Mouse (Mus musculus) gastrocnemius, postnatal 10 days (tissue): ENCODE results near the gene Fndc3a. TPM values are rescaled to one million over a fixed set of nuclear protein-coding genes. Genes with fewer than 3 reads are reported as not detected.

ENCODE experiments used
- DNase-seq: peaks from one replicate; pipeline ENCODE4 v3.0.0; 2021; ENCODE audit warnings: mixed read lengths
- long read RNA-seq, 2 experiments: library from polyadenylated mRNA; stranded (forward); transcript quantifications; one replicate each; pipeline ENCODE4 v2.0.0; 2021
- total RNA-seq, 2 experiments: library from RNA; stranded (reverse); gene quantifications; 2 replicates each; pipeline ENCODE4 v1.2.3; 2021

Fndc3a gene
- 10 to 100 TPM; 10.4 to 18.1 TPM for total RNA-seq
- long read RNA-seq, experiment 1, full-length matches to known transcripts: 4 of 5 reads
- long read RNA-seq, experiment 1, partial matches to known transcripts: 1 of 5 reads
- long read RNA-seq, experiment 1, other reads (novel, unspliced or antisense): 0 of 5 reads
- long read RNA-seq, experiment 2, full-length matches to known transcripts: 1 of 3 reads
- long read RNA-seq, experiment 2, partial matches to known transcripts: 1 of 3 reads
- long read RNA-seq, experiment 2, other reads (novel, unspliced or antisense): 1 of 3 reads

DNA sequence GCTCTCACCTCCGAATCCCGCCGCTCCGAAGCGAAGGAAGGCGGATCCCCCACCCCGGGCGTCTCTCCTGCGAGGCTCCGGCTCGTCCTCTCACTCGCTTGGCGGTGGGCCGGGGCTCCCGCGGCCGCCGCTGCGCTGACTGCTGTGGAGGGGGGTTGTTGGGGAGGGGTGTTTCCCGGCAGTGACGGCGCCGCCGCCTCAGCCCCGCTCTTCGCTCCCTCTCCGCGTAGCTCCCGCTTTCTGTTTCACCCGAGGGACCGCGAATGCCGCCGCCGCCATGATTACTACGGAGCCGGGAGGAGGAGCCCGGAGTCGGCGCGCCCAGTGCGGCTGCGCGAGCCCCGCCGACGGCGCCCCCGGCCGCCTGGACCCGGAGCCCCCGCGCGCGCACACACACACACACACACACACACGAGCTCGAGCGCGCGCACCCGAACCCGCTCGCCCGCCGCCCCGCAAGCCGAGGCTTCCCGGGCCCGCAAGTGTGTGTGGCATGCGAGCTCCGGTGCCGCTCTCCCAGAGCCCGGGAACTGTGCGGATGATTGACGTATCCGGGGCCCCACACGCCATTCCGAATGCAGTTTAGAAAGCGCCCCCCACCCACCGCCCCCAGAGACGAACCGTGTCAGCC lies at the start of gene Fndc3a:
TSS of gene Fndc3a (minus strand) at position 294 of the 631 bp plus-strand sequence.
- peak; percentile 84 for DNase-seq

DNA sequence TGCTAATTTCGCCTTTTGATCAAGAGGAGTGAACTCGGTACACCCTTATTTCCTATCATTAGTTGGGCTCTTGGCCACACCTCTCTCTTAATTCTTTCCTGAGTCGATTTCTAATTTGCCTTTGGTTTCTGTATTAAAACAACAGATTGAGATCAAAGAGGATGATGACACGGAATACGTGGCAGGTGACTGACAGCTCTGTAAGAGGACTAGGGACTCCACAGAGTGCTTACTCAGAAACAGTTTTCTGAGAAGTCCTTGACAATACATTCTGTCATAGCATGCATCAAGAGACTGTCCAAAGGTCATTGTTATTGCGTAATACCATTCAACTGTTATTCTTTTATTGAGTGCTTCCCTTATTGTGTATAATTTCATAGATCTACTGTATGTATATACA lies 43.1 kb upstream of the Fndc3a start:
- DNase-seq: no peak

DNA sequence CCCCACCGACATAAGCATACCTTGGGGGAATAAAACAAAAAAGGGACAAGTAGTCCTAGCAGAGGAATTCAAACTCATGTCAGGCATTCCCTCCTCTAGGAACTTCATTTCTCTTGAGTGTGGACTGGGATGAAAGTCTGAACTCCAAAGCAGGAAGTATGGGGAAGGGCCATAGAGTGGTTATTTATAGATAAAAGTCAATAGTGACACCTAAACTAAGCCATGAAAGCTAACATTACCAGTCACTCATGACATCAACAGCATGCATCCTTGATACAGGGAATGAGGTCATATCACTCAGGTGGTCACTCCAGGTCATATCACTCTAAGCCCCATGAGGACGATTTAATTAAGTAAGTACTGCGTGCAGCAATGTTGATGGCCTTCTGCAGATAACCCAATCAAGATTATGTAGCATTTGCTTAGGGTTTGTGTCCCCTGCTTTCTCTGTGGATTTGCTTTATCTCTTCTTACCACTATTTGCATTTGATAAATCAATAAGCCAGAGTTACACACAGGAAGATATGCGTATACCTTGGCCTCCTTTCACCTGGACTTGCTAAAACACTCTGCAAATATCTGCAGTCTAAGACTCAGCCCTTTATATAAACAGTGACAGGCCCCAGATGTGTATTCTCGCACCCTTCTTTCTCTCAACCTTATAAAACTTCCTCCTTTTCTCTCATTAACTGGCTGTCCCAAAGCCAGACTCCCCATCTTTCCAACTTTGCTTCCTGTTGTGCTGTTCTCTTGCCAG lies 40.8 kb upstream of the Fndc3a start:
- no peak for DNase-seq

DNA sequence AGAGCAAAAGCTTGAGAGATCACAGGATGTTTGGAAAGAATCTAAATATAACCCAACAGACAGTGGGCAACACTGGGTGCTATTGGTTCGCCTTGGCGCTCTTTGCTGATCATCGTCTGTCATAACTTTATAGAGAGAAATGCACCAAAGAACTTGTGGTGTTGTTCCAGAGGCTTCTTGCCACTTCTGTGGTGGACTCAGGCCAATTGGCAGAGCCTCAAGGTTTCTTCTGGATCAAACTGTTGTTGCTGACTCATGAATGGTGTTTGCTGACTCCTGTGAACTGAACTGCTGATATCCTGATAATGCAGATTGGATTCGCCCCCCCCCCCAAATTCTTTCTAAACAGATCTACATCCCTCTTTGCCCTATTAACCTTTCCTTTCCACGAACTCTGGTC lies 38.5 kb upstream of the Fndc3a start:
- DNase-seq: no peak

DNA sequence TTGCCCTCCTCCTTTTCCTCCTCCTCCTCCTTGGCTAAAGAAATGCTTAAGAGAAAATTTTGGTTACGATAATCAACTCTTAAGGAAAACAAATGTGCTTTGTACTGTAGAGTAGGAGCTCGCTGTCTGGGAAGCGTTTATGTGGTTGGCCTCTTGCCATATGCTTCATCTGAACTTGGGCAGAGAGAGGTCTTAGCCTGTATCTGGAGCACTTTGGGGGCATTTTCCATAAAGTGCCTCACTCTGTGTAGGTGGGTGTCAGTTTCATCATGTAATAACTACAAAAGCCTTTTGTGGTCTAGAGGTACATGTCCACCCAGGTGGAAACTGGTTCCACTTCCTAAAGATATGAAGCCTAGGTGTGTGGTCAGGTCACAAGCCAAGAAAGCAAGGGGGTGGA lies 31.9 kb upstream of the Fndc3a start:
- no peak for DNase-seq

DNA sequence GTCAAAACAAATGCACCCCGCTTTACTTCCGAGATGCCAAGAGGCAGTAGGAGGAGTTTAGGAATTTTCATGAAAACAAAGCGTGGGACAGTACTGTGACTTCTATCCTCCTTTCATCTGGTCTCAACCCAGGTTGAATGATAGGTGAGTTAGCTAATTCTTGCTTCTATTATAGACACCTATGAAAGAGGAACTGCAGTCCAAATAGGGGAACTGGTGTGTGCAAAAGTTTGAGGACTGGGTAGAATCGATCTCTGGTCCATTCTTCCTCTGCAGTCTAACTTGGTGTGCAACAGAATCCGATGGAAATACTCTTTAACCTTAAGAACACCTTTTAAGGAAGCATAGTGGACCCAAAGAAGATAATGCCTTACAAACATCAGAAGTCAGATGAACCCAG lies 30.5 kb upstream of the Fndc3a start:
- DNase-seq: no peak

DNA sequence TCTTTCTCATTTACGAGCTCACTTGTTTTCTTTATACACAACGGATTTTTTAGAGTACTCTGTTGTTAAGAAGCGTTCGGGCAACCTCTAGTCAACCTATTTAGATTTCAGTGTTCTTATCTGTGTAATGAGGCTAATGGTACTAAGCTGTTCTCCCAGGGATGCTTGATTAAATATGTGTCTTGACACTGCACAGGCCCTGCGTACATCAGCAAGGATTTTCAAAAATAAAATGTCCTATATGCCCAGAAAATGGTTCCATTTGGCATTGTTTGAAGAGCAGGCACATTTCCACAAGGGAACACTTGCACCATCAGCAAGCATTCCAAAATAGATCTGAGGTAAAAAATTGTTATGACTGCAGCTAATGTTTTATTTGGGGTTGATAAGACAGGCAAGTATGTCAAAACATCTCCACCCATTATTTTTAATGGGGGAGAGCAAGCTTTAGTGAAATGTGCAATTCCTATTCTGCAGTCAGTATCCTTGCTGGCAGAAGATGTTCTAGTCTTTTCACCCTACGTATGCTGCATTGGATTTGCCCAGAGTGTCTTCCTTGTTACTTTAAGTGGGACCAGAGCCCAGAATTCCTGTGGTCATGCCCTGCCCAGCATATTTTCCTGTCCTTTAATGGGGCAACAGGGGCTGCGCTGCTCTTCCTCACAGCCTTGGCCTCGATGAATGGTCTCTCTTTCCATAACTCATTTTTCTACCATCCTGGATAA lies 29.8 kb upstream of the Fndc3a start:
- DNase-seq: no peak

DNA sequence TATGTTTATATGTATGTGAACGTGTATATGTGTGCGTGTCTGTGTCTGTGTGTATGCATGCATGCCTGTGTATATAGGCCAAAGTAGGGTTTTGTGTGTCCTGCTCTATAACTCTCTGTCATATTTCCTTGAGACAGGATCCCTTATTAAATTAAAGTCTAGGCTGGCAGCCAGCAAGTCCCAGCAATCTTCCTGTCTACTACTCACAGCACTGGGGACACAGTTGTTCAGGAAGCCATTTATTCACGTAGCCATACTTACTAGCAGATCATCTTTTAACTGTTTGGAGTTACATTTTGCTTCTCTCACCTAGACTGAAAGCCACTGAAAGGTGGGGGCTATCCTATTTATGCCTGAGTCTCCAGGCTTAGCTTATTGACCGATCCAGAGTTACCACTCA lies 29.0 kb upstream of the Fndc3a start:
- no peak for DNase-seq

DNA sequence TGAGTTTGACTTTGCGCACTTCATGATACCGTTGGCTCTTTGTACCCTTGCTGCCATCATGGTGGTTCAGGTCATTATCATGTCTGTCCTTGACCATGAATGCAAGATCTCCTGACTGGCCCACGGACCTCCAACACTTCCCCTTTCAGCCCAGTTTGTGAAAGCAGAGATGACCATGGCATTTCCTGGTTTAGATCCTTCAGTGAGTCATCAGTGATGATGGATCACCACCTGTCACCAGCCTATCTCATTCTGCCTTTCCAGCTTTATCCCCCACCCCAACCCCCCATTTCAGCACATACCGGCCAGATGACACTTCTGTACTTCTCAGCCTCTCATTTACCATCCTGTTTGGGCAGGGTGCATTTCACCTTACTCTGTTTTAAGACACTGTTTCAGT lies 28.4 kb upstream of the Fndc3a start:
- DNase-seq: no peak

DNA sequence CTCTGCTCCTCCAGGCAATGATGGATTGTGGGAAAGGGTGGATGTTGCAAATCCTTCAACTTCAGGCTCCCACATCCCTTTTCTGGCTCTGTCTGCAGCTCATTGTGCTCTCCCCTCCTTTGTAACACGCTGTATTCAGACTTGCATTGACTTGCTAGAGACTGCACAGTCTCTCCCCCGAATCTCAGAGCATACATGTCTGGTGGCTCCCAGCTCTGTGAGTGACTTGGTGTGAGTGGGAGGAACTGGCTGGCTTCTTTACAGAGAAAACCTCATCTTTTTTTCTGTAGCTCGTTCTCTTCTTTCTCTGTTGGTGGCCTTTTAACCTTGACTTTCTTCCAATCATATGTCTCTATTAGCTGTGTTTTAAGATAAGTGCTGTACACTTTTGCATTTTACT lies 16.1 kb upstream of the Fndc3a start:
- DNase-seq: no peak

DNA sequence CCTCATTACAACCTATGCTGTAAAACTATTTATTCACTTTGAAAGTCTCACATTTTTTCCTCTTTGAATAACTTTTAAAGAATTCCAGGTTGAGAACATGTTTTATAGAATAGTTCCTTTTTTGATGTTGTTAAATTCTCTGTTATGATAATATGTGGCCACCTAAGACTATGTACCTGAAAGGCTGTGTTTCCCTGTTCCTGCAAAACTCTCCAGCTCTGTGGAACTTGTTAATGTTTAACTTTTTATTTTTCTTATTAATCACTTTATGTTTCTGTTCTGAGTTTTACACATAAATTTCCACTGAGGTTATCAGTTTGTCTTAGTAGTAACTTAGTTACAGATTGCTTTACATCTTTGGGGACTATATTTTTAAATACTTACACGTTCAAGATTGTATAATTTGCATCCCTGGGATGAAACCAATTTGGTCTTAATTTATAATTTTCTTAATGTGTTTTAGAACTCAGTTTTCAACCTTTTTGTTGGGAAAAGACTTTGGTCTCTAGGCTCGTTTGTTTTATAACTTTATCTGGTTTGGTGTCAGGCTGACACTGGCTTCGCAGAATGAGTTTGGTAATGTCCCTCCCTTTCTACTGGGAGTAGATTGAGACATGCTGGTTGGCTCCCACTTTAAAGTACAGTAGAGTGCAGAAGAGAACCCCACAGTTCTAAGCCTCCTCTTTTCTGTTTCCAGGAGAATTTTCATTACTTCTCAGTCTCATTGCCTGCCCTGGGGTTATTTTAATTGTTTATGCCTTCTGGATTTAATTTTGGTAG lies 12.7 kb upstream of the Fndc3a start:
- DNase-seq: no peak

DNA sequence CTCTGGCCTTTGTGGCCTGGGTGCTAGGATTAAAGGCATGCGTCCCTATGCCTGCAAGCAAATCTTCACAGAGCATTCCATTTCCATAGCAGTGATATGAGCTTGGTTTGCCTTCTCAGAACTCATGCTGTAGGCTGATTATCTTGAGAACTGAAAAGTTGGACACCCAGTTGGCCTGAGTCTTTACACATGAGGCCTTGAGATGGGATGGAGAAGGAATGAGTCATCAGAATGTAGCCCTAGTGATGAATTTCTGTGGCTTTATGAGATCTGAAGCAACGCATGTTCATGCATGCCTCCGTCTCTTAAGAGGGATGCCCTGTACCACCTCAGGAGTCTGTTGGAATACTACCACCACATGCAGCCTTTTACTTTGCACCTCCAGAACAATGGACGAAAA lies 6.4 kb upstream of the Fndc3a start:
- DNase-seq: no peak

DNA sequence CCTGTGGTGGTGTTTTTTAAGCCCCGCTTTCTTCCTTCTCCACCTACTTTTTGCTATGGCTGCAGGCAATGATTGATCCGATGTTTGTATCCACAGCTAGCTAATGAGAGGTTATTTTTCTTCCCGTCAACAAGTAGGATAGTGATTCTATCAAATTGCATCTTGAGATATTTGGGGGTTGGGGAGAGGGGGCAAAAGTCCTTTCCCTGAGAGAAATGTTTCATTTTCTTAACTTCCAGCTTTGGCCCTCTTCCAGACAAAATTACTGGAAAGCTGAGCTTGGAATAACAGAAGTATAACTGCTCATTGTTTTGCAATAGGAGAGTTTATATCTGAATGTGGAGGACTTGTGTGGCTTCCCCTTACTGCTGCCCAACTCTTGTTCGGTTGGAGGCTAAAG lies 1.3 kb upstream of the Fndc3a start:
- DNase-seq: no peak

DNA sequence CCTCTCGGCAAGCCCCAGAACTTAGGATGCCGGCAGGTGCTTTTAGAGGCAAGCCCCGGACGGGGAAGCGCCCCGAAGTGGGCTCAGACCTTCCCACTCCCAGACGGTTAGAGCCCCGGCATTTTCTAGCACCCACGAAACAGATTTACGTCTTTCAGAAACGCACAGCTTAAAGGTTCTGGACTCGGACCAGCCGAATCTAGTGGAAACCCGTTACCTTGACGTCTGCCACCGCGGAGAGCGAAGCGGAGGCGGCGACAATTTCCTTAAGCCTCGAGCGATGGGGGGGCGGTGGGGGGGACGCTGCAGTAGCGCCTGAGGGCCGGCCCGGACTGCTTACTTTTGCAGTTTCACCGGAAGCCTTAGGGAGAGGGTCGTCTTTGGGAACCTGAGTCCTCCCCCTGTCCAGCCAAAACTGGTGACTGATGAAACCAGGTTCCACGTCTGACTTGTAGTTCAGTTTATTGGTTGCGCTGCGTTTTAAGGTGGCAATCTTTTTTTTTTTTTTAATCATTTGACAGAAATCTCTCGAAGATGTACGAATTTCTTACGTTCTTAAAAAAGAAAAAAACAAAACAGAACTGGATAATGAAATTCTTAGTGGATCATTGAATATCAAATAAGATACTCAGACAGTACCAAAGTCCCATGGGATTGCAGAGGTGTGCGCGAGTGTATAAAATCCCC lies 681 bp upstream of the Fndc3a start:
- peak; percentile 18 for DNase-seq

DNA sequence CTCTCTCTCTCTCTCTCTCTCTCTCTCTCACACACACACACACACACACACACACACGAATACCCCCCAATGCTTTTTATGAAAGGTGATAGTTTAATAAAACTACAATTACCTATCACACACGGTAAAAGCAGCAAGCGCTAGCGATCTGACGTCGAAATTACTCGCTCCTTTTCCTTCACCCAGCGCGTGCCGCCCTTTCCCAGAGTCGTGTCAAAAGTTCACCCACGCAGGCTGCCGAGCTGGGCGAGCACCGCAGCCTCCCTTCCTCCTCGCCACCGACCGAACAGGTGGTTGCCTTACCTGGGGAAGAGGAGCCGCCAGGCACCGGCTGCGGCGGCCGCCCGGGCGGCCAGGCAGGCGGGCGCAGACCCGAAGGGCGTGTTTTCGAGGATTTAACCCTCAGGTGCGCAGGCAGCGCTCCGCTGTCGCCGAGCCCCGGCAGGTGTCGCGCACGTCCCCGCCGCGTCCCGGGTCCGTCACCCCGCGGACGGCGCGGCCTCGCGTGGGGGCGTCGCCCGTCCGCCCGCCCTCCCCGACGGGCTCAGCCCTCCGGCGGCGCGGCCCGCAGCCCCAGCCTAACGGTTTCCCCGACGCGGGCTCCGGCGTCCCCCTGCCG lies 603 bp downstream of the Fndc3a start:
- DNase-seq: no peak

DNA sequence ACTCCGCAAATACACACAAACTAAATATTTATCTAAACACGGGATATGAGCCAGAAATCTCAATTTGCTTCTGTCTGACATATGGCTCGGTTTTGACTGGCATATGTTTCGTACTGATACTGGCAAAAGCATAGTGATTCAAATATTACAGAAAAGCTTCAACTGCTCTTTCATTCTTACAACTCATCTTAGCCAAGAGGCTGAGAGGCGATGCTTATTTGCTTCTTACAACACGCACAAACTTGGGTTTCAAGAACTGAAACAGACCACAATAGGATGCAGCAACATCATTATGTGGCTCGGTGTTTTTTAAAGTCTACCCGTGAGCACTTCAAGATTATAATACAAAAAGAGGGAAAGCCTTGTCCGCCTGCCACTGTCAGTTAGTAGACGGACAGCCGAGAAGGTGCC lies 1.2 kb downstream of the Fndc3a start:
- DNase-seq: no peak

DNA sequence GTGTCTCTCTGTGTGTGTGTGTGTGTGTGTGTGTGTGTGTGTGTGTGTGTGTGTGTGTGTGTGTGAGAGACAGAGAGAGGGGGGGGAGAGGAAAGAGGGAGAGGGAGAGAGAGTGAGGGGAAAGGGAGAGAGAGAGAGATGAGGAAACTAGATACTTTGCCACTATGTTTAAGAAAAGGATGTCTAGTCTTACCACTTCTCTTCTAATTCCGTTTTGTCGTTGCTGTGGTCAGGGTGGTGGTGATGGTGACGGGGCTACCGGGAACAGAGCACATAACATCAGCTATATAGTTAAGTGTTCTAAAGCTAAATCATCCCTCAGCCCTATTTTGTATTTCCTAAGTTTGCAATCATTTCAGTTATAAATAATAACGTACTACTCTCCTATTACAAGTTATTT lies 9.7 kb downstream of the Fndc3a start:
- DNase-seq: no peak

DNA sequence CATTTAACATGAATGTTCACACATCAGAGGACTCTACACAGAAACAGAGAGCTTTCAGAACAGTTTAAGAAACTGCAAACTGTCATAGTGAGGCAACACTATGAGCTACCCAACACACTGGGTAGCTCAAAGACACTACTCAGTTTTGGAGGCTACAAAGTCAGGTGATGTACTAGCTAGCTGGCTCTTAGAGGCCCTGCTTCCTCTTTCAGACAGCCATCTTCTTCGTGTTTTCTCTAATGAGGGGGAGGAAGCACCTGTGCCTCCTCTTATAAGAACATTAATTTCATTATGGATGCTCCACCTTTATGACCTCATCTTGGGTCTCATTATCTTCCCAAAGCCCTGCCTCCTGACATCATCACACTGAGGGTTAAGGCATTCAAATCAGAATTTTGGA lies 18.4 kb downstream of the Fndc3a start:
- DNase-seq: no peak

DNA sequence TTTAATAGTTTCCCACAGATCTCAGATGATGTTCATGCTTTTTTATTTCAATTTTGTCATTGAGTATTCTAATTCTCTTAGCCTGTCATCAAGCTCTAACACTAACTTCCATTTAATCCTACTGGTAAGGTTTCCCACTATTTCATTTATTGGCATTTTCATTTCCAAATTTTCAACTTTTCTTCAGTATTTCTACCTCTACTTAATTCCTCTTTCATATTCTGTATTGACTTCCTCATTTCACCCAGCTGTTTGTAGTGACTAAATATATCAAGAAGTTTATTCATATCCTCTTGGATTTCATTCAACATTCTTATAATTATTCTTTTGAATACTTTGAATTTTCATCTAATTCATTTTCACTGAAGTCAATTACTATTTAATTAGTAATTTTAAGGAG lies 20.3 kb downstream of the Fndc3a start:
- no peak for DNase-seq

DNA sequence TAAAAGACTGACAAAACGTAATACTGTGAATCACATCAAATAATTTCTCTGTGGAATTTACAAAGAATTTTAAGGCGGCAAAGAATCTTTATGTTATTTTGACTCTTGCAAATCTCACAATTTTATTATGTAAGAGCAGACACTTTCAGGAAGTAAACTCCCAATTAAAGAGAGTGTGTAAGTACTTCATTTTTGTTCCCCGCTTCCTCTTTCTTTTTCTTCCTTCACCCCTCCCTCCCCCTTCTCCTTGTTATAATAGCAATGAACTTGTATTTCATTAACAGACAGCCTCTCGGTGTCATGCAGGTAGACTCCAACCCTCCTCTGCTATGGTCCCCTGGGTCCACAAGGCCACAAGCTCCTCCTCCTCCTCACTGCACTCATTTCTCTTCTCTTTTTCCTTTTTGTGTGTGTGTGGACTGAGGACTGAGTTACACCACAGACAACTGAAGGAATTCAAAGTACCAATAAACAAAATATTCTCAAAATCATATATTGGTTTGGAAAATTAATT lies 24.9 kb downstream of the Fndc3a start:
- no peak for DNase-seq

DNA sequence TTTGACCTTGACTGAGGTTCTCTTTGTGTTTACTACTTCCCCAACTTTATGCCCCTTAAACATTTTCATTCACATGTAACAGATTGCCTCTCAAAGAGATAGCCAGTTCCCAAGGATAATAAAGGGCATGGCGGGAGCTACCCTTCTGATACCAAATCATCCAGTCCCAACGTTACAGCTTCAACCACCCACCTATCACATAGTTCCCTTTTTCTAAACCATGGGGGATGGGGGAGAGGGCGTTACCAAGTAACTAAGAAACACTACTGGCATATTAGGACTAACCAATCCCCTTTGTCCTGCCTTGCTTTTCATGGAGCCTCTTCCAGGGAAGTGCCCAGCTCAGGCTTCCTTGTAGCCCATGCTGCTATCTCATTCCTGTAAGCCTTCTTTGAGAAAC lies 32.6 kb downstream of the Fndc3a start:
- no peak for DNase-seq
